Mouse (Mus musculus) thymus, postnatal 36 days (tissue): ENCODE results near the gene Sema3b.

Experiments
- DNase-seq, 2 experiments: peaks; one replicate each; pipeline ENCODE4 v3.0.0; 2022; ENCODE audit warnings: mixed read lengths in 2 of 2

Sema3b gene

DNA sequence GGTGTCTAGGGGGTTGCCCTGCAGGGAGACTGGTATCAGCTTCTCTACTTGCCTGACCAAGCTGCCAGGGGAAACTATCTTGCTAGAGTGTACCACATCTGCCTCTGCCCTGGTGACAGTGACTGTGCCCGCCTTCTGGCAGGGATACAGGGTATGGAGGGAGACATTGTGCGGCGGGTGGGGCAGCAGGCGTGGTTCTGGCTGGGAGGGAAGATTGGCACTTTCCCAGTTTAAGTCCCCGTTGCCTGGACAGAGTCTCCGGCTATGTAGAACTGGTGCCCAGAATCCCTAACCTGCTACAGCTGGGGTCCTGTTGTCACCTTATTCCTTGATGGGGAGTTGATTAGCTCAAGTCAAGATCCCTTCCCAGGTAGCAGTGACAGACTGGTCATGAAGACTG lies 23.4 kb upstream of the Sema3b start:
- DNase-seq: no peak

DNA sequence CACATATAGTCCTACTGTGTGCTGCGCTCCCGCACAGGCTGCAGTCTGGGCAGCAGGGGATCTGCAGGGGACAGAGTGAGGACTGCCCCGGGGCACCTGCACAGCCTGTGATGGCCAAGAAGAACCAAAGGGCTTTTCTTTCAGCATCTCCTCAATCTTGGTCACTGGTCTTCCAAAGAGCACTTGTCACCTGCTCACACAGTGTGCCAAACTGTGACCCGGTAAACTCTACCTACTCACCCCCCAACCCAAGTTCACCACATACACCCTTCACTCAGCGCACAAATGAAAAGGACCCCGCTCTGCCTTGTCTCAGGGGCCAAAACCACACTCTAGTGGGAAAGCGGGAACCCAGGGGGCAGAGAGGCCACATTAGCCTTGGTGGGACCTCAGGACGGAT lies 22.8 kb upstream of the Sema3b start:
- DNase-seq: no peak

DNA sequence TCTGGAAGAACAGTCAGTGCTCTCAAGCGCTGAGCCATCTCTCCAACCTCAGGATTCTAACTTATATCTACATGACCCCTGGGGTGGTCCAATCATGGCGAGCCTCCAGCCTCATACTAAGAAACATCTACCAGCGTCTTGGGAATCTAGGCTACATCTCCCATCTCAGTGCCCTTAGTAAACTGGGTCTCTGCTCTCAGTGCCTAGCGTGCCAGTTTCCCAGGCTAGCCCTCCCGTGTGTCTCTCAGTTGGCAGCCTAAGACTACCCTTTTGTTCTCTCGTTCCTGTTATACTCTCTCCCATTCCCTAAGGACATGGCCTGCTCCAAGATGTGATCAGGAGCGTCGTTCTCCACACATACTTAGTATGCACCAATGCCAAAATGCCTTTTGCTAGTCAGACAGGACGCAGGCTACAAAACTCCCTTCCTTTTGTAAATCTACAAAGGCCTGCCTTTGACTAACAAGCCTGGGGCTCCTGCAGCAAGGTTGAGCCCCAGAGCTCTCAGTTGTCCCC lies 22.3 kb upstream of the Sema3b start:
- DNase-seq: no peak

DNA sequence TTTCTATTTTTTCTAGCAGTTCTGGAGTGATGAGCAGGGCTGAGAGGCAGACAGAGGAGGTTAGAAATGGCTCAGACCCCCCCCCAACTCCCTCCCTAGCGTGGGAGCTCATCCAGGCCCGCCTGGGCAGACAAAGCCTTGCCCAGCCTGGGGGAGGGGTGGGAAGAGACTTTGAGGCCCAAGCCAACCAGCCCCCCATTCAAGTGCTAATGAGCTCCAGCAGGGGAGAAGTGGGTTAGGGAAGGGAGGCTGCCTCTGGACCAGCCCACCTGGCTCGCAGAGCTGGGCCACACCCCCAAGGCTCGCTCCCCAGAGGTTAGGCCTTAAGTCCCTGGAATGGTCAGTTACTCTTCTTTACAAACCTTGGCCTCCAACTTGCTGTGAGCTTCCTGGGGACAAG lies 21.5 kb upstream of the Sema3b start:
- peak in 1 of 2 experiments; percentile 41 for DNase-seq

DNA sequence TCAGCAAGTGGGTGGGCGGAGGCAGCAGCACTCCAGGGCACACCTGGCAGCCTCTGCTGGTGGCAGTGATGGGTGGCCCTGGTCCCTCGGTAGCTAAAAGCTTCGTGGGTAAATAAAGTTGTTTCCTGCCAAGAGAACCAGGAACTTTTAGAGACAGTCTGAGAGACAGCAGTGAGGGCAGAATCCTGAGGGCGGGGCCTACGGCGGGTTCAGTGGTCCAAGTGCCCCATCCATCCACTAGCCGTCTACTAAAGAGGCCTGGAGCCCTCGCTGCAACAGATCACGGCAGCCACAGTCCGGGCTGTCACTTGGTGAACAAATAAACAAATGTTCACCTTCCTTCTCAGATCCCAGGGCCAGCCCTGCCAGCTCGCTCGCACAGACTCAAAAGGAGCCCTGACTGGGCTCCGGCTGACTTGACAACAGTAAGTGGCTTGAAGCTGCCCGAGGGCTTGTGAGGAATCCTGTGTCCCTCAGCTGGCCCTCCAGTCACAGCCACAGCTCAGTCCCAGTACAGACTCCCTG lies 20.9 kb upstream of the Sema3b start:
- DNase-seq: peak; percentile 54 to 79

DNA sequence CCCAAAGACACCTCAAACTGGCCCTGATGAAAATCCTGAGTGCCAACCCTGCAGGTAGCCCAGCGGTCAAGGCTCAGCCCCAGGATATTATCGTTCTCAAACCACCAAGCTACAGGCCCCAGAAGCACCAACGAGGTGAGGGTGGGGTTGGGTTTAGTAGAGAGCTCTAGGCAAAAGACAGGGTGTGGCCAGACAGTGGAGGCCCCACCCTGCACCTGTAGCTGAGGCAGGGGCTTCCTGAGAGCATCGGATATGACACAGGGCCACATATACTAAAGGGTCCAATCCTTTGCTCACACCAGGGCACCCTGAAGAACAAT lies 20.3 kb upstream of the Sema3b start:
- DNase-seq: peak in 1 of 2 experiments; percentile 52

DNA sequence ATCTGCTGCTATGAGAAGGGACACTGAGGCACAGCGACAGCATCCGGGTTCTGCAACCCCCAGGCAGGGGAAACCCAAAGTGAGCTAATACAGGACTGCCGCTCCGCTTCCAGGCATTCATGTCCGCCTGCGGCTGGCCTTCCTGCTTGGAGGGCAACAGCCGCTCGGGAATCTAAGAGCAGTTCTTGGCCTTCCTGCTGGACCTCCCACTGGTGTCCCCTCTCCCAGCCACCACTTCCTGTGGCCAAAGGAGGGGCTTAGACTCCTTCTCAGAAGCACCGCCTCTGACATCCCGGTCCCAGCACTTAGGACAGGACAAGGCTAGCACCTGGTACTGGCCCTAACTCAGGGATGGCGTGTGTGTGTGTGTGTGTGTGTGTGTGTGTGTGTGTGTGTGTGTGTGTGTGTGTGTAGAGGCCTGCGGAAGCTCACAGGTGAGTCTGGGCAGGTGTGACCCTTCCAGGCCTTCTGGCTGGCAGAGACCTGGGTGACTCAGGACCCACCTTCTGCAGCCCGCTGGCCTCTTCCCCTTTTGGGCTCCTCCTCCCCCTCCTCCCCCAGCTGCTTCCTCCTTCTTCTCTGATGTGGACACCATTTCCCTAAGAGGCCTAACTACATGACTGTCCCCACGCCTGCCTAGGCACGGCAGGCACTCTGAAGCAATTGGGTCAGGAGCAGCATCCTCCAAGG lies 19.8 kb upstream of the Sema3b start:
- no peak for DNase-seq

DNA sequence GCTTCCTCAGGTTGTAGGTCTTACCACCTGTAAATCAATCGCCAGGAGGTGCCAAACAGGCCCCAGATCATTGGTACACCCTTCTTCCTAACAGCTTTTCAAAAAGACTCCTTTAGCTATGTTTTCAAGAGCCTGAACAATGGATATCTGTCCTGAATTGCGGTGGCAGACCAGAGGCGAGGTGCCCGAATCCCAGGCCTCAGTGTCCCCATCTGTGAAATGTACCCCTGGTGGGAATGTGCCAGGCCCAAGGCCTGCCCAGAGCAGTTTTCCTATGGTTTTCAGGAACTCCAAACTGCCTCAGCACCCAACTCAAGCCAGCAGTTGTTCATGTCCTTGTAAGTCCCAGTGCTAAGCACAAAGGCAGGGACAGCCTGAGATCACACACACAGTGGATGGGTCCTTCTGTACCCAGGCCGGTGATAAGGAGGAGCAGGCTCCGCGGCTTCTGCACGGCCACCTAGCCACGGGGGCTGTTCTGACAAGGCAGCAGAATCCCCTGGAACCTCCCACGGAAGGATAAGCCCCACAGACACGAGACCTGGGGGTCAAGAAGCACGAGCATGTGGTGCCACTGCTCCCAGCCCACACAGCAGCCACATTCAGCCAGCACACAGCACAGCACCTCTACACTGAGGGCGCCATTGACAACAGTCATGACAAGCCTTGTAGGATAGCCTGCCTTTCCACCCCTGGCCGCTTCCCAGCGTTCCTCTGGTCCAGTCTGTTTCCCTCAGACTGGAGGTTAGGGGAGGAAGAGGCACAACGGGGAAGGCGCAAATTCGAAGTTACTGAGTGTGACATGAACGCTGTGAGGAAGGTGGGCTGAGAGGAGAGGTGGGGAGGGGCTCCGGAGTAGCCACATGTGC lies 18.6 kb upstream of the Sema3b start:
- DNase-seq: no peak

DNA sequence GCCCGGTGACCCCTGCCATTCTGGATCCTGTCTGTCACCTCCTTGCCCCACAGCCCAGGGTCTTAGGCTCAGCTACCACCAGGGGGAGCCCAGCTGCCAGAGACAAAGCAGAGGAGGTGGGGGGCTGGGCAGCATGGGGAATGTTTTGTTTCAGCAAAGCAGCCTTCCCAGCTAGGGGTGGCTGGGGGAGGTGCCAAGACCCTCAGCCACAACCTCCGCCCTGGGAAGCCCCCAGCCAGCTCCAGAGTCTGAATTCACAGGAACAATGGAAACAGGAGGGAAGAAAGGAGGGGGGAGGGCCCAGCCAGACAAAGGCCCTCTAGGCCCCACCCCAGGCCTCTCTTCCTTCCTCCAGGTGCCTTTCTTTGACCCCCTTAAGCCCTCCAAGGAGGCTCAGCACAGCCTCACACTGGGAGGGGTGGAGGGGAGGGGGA lies 17.8 kb upstream of the Sema3b start:
- DNase-seq: peak; percentile 92 to 93

DNA sequence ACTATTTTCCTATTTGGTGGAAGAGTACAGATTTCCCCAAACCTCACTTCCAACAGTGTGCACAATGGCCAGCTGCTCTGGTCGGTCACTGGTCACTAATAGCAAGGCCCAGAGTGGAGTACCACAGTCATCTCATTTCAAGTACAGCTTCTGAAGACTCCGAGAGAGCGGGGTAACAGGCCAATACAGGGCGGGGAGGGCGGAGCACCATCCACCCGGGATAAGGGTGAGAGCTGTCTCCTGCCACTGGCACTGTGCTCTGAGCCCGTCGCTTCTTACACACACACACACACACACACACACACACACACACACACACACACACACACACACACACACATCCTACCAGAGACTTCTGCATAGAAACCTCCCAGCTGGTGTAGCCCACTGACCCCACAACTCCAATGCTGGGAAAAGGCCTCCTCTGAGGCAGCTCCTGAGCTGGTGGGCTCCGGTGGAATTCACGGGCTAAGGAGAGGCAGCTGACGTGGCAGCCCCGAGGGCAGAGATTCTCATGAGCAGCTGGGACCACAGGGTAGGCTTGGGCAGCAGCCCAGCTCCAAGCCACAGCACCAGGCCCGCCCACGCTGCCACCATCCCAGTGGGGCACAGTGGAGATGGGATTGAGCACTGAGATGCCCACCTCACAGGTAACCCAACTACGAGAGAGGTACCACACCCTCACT lies 17.3 kb upstream of the Sema3b start:
- no peak for DNase-seq

DNA sequence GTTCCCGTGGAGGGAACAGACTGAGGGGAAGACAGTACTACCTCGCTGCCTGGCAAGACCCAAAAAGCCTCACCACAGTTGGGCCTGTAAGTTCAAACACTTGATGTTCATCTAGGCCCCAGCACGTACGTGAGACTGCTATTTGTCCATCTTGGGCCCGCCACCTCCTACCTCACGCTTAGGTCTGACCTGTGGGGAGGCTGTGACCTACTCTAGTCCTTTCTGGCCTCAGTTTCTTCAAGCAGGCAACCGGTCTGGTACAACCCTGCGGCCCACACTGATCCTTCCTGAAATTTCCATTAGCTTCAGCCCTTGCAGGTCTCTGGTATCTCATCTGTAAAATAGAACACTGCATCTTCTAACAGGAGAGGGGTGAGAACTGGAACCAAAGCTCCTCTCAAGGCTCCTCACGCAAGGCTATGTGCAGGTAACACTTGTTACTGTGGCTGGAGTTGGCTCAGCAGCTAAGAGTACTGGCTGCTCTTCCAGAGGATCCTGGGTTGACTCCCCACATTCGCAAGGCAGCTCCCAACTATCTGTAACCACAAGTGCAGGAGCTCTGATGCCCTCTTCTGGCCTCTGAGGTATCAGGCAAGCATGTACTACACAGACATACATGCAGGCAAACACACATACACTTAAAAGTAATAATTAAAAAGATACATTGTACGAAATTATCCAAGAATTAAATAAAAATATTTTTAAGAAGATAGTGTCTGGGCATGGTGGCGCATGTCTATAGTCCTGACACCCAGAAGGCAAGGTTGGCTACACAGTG lies 16.5 kb upstream of the Sema3b start:
- peak; percentile 37 to 50 for DNase-seq

DNA sequence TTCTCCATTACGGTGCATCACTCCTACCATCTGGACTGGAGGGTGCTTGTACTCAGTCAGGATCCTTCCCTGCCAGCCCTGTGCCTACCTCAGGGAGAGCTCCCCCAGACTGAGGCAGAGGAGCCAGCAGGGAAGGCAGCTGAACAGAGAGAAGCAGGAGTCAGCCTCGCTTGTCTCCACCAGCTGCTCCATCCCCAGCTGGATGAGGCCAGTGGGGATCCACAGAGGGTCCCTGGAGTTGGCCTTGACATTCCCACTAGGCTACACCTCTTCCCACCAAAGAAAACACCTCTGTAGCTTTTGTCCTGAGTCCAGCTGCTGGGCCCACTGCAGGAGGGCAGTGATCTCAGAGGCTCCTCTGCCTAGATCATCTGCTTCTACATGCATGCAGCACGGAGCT lies 15.9 kb upstream of the Sema3b start:
- DNase-seq: no peak

DNA sequence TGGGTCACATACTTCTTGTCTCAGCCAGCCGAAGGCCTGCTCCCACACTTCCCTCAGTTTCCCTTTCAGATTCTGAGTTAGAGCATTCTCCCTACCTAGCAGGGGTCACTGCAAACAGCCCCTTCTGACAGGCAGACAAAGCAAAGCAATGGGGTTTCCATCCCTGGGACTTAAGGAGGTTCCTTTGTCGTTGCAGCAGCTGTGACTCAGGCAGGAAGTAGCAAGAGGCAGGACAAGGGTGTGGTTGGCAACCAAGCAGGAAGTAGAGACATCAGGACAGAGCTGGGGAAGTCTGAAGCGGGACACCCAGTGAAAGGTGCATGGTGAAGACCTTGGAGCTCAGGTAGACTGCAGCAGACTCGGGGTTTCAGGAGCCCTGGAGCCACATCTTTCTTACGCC lies 15.5 kb upstream of the Sema3b start:
- peak; percentile 64 to 77 for DNase-seq

DNA sequence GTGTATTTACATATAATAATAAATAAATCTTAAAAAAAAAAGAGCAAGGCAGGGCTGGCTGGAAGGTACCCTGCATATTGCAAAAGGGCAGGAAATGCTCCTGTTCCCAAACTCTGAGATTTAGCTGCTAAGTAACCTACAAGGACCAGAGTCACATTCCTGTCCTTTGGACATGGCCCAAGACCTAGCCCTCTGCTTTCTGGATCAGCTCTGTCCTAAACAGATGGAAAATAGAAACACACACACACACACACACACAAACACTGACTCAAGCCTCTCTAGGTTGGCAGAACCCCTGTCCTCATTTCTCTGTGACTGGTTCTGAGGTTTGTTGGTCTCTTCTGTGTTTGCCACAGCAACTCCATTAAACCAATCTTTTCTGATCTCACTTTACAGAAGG lies 11.9 kb upstream of the Sema3b start:
- no peak for DNase-seq

DNA sequence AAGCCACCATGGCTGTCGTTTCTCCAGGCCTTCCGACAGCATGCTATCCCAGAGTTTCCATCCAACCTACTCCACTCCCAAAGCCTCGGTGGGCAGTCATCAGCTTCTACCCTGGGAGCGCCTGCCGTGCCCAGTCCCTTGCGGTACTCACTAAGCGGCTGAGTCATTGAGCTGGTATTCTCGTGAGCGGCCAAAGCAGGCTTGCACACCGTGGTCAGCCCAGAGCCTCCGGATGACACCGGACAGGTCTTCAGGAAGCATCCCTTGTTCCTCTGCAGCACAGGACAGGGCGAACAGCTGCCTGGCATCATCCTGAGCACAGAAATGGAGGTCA lies 10.5 kb upstream of the Sema3b start:
- no peak for DNase-seq

DNA sequence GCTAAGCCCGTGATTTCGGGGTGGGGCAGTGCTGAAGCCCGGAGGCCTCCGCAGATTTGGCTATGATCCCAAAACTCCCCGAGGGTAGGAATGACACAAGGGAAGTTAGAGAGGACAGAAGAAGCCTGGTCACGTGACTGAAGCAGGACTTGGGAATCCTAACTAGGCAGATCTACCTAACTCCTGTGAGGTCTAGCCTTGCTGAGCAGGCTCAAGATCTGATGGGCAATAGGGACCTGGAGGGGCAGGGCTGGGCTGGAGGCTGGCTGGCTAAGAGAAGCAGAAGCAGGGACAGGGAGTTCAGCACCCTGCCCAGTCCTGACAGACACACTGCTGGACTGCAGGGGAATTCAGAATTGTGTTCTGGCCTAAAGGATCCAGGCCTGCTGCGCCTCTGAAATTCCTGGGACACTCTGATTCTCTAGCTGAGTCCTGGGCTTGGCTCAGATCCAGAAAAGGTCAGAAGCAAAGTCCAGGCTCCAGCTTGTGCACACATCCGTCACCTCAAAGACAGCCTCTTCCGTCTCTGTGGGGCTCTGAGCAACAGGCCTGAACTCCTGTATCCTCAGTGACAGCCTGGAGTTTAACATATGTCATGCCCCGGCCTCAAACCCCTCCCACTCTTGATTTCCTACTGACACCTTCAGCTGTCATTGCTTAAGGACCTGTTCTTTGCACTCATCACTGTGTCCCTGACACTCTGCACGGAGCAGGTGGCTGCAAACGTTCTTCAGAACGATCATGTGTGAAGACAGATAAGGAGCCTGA lies 9.9 kb upstream of the Sema3b start:
- no peak for DNase-seq

DNA sequence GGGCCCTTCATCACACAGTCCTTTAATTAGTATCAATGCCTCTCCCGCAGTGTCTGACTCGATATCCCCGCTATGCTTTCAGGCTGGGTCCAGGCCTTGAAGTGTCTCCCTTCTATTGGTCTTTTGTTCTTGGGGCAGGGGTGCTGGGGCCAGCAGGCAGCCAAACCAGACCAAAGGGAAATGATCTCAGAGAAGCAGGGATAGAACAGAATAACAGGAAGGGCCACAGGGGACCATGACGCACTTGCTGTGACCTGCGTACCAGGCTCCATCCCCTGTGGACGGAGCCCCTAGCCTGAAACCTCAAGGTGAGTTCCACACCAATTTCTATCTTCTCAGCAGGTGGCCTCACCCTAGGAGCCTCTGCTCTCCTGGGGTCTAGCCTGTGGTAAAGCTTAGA lies 9.1 kb upstream of the Sema3b start:
- no peak for DNase-seq

DNA sequence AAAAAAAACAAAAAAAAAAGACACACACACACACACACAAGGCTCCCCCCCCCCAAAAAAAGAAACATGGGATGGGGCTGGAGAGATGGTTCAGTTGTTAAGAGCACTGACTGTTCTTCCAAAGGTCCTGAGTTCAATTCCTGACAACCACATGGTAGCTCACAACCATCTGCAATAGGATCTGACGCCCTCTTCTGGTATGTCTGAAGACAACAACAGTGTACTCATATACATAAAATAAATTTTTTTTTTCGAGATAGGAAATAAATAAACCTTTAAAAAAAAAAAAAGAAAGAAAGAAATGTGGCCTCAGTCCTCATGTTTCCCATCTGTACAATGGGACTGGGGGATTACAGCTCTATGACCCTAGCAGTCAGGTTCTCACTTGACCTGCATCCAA lies 8.4 kb upstream of the Sema3b start:
- DNase-seq: no peak

DNA sequence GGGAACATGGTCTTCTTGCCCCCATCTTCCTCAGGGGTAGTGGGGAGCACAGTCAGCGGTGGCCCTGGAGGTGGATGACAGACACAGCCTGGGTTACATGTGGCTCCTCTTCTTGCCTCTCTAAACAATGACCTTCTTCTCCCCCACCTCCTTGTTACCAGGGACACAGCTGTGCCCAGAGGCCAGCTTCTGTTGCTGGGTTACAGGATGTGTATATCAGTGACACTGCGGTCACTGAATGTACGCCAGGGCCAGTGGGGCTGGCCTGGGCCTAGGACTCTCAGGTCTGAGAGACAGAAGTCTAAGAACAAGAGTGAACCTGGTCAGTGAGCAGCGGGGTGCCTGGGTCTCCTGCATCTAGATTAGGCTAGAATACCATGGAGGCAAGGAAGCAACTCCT lies 6.0 kb upstream of the Sema3b start:
- DNase-seq: no peak

DNA sequence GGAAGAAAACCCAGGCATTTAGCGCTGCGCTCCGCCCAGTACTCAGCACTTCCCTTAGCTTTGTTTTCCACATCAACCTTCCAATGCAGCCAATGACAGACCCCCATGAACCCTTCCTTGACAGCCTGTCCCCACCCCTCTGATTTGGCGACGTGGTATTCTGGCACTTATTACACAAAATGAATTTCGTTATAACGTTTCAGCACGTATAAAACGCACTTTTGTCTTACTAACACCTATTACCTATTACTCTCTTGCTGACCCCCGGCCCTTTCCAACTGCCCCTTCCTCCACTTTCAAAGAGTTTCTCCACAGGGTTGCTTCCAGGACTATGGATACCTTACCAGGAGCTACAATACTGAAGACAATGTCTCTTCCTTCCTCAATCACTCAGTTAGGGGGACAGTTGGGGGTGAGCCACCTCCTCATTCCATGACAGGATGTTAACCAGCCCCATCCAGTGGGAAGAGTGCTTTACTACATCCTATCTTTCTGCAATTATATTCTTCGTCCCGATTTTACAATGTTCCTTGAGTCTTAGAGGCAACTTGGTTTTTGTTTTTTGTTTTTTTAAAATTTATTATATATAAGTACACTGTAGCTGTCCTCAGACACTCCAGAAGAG lies 4.0 kb upstream of the Sema3b start:
- DNase-seq: no peak

DNA sequence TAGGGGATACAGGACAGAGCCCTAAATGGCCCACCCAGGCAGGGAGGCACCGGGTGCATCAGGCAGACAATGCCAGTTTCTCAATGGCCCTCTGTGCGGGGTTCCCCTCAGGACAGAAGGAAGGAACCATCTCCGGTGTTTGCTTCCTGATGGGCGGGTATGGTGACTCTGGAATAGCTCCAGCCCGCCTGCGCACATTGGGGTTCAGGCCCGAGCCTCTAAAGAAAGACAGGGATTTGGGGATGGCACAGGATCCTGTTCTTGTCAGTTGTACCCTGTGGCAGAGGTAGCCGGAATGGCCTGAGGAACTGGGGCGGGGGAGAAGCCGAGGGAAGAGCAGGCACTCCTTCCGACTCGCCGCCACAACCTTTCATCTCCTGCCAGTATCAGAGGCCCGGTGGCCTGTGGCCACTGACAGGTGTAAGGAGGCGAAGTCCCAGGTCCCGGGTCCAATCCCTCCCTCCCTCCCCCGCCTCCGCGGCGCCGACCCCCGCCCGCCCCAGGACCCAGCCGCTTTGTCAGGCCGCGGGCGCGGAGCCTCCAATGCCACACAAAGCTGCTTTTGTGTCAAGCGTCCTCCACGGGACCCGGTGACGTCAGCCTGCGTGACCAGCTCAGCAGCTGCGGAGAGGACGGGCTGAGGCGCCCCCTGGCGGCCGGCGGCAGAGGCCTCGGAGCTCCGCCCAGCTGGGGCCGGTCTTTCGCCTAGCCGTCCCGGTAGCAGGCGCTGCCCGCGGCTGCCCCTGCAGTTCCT lies 3.3 kb upstream of the Sema3b start:
- peak; percentile 97 for DNase-seq
